Mouse (Mus musculus) embryonic facial prominence, embryonic 14.5 days (tissue): ENCODE data around the gene Kcnk2. TPM values are rescaled to one million over a fixed set of nuclear protein-coding genes. Genes with fewer than 3 reads are reported as not detected.

Experiments
- ATAC-seq: fragments of 200-750 bp; cut with Nextera tagmentation; 2 replicates; pipeline ENCODE4 v1.8.0; 2017; ENCODE audit warnings: low read depth, moderate number of reproducible peaks, moderate TSS enrichment
- DNase-seq: peaks from one replicate; pipeline ENCODE4 v3.0.0-alpha.2; 2015; ENCODE audit warnings: low spot score
- H3K27ac ChIP-seq: fragments of 300-500 bp; sonication (generic); replicated peaks from 2 replicates; pipeline ENCODE4 v1.5.1; 2014; ENCODE audit warnings: low read depth, mild to moderate bottlenecking, low read length, moderate library complexity
- H3K27me3 ChIP-seq: fragments of 300-500 bp; sonication (generic); replicated peaks from 2 replicates; pipeline ENCODE4 v1.6.1; 2014; ENCODE audit warnings: low read length; ENCODE audit not compliant: control insufficient read depth, insufficient read depth
- H3K36me3 ChIP-seq: fragments of 300-500 bp; sonication (generic); 2 replicates; pipeline ENCODE4 v1.6.1; 2014; ENCODE audit warnings: low read length, mixed read lengths; ENCODE audit not compliant: control insufficient read depth, insufficient read depth
- H3K4me1 ChIP-seq: fragments of 300-500 bp; sonication (generic); 2 replicates; pipeline ENCODE4 v1.6.1; 2014; ENCODE audit warnings: antibody characterized with exemption, low read length; ENCODE audit not compliant: control insufficient read depth, insufficient read depth
- H3K4me2 ChIP-seq: fragments of 300-500 bp; sonication (generic); 2 replicates; pipeline ENCODE4 v1.6.1; 2014; ENCODE audit warnings: low read depth, mild to moderate bottlenecking, low read length, moderate library complexity, mixed read lengths
- H3K4me3 ChIP-seq: fragments of 300-500 bp; sonication (generic); 2 replicates; pipeline ENCODE4 v1.5.1; 2014; ENCODE audit warnings: low read depth, mild to moderate bottlenecking, low read length
- H3K9ac ChIP-seq: fragments of 300-500 bp; sonication (generic); 2 replicates; pipeline ENCODE4 v1.6.1; 2014; ENCODE audit warnings: low read depth, mild to moderate bottlenecking, low read length, moderate library complexity, mixed read lengths
- H3K9me3 ChIP-seq: fragments of 300-500 bp; sonication (generic); 2 replicates; pipeline ENCODE4 v1.6.1; 2016; ENCODE audit warnings: low read length; ENCODE audit not compliant: control insufficient read depth
- WGBS: fragments of 180-500 bp; shearing (Covaris S2); extraction: QIAGEN DNeasy Blood & Tissue Kit; methylation state at CpG from one replicate; pipeline ENCODE4 v1.1.7; 2014; 5-methylcytosine and 5-hydroxymethylcytosine counted together
- polyA plus RNA-seq: library from polyadenylated mRNA; unstranded; fragments of >200 nt; fragmentation: Nextera tagmentation; extraction: Ambion mirVana; gene quantifications from 2 replicates; pipeline ENCODE4 v1.2.1, GENCODE M21; 2014

The Kcnk2 gene
- polyA plus RNA-seq, 1 experiment from 2014 or later: 8.4 TPM

- Histone ChIP-seq H3K27ac (no peak overlapping the region), H3K9ac (no peak overlapping the region), H3K4me2 (no peak overlapping the region), H3K4me3 (no peak overlapping the region), H3K27me3 (no peaks in the 10 kb centered on the region), H3K9me3 (no peaks in the 10 kb centered on the region), H3K36me3 (no peaks in the 10 kb centered on the region), H3K4me1 (no peaks in the 10 kb centered on the region)
- DNase-seq: no peak
- 66% methylated on average over 2 of the region's 2 CpGs for WGBS
- no peak for ATAC-seq
Observed at GRCm38 (mm10) chr1:189315896-189316295, 86.2 kb downstream of the Kcnk2 start.

- Histone ChIP-seq H3K4me2 (no peak overlapping the region), H3K27ac (no peak overlapping the region), H3K4me3 (no peak overlapping the region), H3K4me1 (no peaks in the 10 kb centered on the region), H3K27me3 (no peaks in the 10 kb centered on the region), H3K9me3 (no peaks in the 10 kb centered on the region), H3K9ac (no peak overlapping the region), H3K36me3 (no peaks in the 10 kb centered on the region)
- DNase-seq (no peak), ATAC-seq (no peak)
- 61% methylated on average over 6 of the region's 6 CpGs for WGBS
Observed at GRCm38 (mm10) chr1:189314495-189314894, 87.6 kb downstream of the Kcnk2 start.

GRCm38 (mm10) chr1:189313750-189314149 lies 88.3 kb downstream of the Kcnk2 start:
- no peak for ATAC-seq
- WGBS: 65% methylated on average over 7 of the region's 7 CpGs

DNA sequence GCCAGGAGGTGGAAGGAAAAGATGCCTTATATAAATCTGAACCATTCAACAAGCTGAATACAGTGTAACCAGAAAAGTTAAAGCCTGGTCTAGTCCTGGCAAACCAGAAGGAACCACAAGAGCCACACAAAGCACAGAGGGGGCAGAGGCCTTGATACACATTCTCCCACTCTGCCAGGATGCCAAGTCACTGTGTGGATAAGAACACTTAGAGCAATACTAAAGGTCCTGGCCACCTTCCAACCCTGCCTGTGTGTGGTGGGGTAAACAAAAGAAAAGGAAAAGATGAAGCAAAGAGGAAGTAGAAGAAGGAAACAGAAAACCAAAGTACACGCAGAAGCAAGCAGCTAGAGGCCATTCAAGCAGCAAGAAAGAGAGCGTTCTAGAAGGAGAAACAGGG lies 91.9 kb downstream of the Kcnk2 start:
- no peak overlapping the region for H3K4me2 ChIP-seq
- ATAC-seq (no peak; the same call in 1 of the 2 replicates), DNase-seq (peak; percentile 59)
- no peaks in the 10 kb centered on the region for H3K27me3 ChIP-seq
- no peaks in the 10 kb centered on the region for H3K36me3 ChIP-seq
- 71% methylated on average over 2 of the region's 2 CpGs for WGBS
- no peaks in the 10 kb centered on the region for H3K4me1 ChIP-seq
- no peak overlapping the region for H3K4me3 ChIP-seq
- H3K9ac ChIP-seq: no peak overlapping the region
- H3K27ac ChIP-seq: no peak overlapping the region
- H3K9me3 ChIP-seq: no peaks in the 10 kb centered on the region

More at GRCm38 (mm10) chr1:189313750-189314149, 88.3 kb downstream of the Kcnk2 start:
- no peak for DNase-seq
- H3K9me3 ChIP-seq: no peaks in the 10 kb centered on the region
- H3K27me3 ChIP-seq: no peaks in the 10 kb centered on the region
- H3K9ac ChIP-seq: no peak overlapping the region
- no peak overlapping the region for H3K4me2 ChIP-seq
- no peak overlapping the region for H3K27ac ChIP-seq
- H3K36me3 ChIP-seq: no peaks in the 10 kb centered on the region
- H3K4me3 ChIP-seq: no peak overlapping the region
- H3K4me1 ChIP-seq: no peaks in the 10 kb centered on the region

GRCm38 (mm10) chr1:189304988-189305522 lies 97.0 kb downstream of the Kcnk2 start:
- no peak overlapping the region for H3K27ac ChIP-seq
- DNase-seq (no peak), ATAC-seq (no peak)
- H3K27me3 ChIP-seq: no peaks in the 10 kb centered on the region
- no peak overlapping the region for H3K4me2 ChIP-seq
- H3K36me3 ChIP-seq: no peaks in the 10 kb centered on the region
- H3K4me1 ChIP-seq: no peaks in the 10 kb centered on the region
- H3K9me3 ChIP-seq: no peaks in the 10 kb centered on the region
- no peak overlapping the region for H3K9ac ChIP-seq
- no peak overlapping the region for H3K4me3 ChIP-seq
- WGBS: 71% methylated on average over 8 of the region's 8 CpGs

DNA sequence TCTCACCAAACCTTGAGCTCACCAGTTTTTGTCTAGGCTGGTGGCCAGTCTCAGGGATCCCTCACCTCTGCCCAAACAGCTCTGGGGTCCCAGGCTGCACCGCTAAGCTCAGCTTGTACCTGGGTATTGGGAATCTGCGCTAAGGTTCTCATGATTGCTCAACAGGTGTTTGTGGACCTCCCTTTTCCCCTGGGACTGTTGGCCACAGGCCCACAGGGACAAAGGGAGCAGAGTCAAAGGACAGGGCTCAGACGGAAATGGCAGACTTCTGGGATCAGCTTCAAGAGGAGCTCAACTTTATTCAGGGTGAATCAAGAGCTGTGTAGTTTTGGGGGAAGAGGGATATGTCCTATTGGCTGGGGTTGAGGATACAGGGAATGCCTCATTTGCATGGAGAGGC lies 99.1 kb downstream of the Kcnk2 start:
- no peak for ATAC-seq
- H3K4me3 ChIP-seq: no peak overlapping the region
- H3K9ac ChIP-seq: no peak overlapping the region
- H3K9me3 ChIP-seq: 0 out of 2 replicates have a peak, but pooled peaks cover 4% of the 10 kb centered on the region
- no peak overlapping the region for H3K27ac ChIP-seq
- no peak overlapping the region for H3K4me2 ChIP-seq
- H3K27me3 ChIP-seq: no peaks in the 10 kb centered on the region
- H3K4me1 ChIP-seq: no peaks in the 10 kb centered on the region
- H3K36me3 ChIP-seq: no peaks in the 10 kb centered on the region
- DNase-seq: no peak
- WGBS: 88% methylated on average over 3 of the region's 3 CpGs

- no peak overlapping the region for H3K4me3 ChIP-seq
- H3K36me3 ChIP-seq: no peaks in the 10 kb centered on the region
- no peaks in the 10 kb centered on the region for H3K9me3 ChIP-seq
- H3K4me1 ChIP-seq: no peaks in the 10 kb centered on the region
- no peak overlapping the region for H3K9ac ChIP-seq
- no peak overlapping the region for H3K4me2 ChIP-seq
- H3K27me3 ChIP-seq: no peaks in the 10 kb centered on the region
- H3K27ac ChIP-seq: no peak overlapping the region
- WGBS: 80% methylated on average over 12 of the region's 12 CpGs
- DNase-seq (no peak), ATAC-seq (no peak)
Observed at GRCm38 (mm10) chr1:189293679-189294406, 108.2 kb downstream of the Kcnk2 start.

DNA sequence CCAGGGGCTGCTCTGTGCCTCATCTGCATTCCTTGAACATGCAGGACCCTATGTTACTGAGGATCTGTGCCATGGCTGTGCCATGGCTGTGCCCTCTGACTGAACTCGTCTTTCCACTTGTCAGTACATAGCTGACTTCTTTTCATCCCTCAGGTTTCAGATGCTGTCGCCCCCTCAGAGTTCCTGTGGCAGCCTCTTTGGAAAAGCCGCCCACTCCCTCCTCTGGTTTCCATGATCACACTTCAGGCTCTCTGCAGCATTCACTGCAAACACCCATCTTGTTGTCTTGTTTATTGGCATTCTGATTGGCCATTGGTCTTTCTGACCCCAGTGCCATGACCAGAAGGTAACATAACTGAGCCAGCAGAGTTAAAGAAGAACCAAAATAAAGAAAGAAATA lies 111.2 kb downstream of the Kcnk2 start:
- Histone ChIP-seq H3K9ac (no peak overlapping the region), H3K27me3 (no peaks in the 10 kb centered on the region), H3K36me3 (no peaks in the 10 kb centered on the region), H3K4me3 (no peak overlapping the region), H3K4me1 (no peaks in the 10 kb centered on the region), H3K9me3 (no peaks in the 10 kb centered on the region), H3K4me2 (no peak overlapping the region), H3K27ac (no peak overlapping the region)
- ATAC-seq: no peak
- 63% methylated on average over 3 of the region's 3 CpGs for WGBS
- no peak for DNase-seq

DNA sequence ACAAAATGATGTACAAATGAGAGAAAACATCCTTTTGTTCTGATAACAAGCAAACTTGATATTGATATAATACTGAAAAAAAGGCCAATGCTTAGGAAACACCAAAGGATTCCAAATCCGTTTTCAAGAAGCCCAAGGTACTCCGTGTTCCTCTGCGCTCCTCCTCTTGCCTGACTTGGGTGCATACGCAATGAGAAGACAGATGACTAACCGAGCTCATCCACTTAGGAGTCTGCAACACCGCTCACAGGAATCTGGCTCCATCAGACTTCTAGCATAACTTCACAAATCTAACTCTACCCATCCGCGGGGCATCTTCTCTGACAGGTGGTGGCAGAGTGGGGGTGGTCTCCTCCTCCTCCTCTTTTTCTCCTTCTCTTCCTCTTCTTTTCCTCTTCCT lies 113.1 kb downstream of the Kcnk2 start:
- H3K36me3 ChIP-seq: no peaks in the 10 kb centered on the region
- H3K4me3 ChIP-seq: no peak overlapping the region
- no peak for DNase-seq
- no peaks in the 10 kb centered on the region for H3K9me3 ChIP-seq
- no peak overlapping the region for H3K27ac ChIP-seq
- no peaks in the 10 kb centered on the region for H3K4me1 ChIP-seq
- no peaks in the 10 kb centered on the region for H3K27me3 ChIP-seq
- H3K4me2 ChIP-seq: no peak overlapping the region
- WGBS: 90% methylated on average over 8 of the region's 8 CpGs
- no peak overlapping the region for H3K9ac ChIP-seq
- ATAC-seq: no peak
